In genomic region chr10:70655828-70656227, GRCm38 (mm10) we compare ENCODE assay signal across 12 mouse cellular contexts. TPM values are rescaled to one million over a fixed set of nuclear protein-coding genes. Genes with fewer than 3 reads are reported as not detected.
A peak's percentile ranks its signal among the peaks of the same experiment; 100 is the strongest.
DNase-seq lines count a peak whose midpoint lies in the region; ATAC-seq and TF ChIP-seq lines count a peak whose summit lies in the region.
"Had no signal": no experiment of that assay in that cellular context is flagged by ENCODE, and none has a peak within 500 bp of the region (broad histone marks: within the 10 kb centered on the region; RNA-seq: fewer than 3 reads in every experiment).

Gene Phyhipl, minus strand, starts transcription at chr10:70655965.

- H3K4me2 ChIP-seq in forebrain, embryonic 13.5 days, result no peak within 1 kb of the TSS
- no peak within 1 kb of the TSS for H3K4me2 ChIP-seq in kidney, embryonic 14.5 days (replicated peaks; ENCODE audit: low read depth, low read length)
- H3K4me2 ChIP-seq: embryonic facial prominence, embryonic 12.5 days had no signal

- no peak for ATAC-seq in forebrain, embryonic 13.5 days
- peak; percentile 62; the same call in 1 of the 2 replicates for ATAC-seq in kidney, embryonic 14.5 days (ENCODE audit: low FRiP score, low TSS enrichment)
- ATAC-seq: inflammation-experienced regulatory T-cells, adult 6 months had no signal

- H3K4me3 ChIP-seq in cortical plate, adult 2 months (ENCODE audit: insufficient read depth, low read length), result no peak within 1 kb of the TSS
- no peak within 1 kb of the TSS for H3K4me3 ChIP-seq in forebrain, embryonic 13.5 days
- H3K4me3 ChIP-seq in kidney, embryonic 14.5 days (ENCODE audit: low read length), result no peak within 1 kb of the TSS
- H3K4me3 ChIP-seq: embryonic facial prominence, embryonic 12.5 days had no signal

- no peak within 1 kb of the TSS for H3K27ac ChIP-seq in cortical plate, adult 2 months (ENCODE audit: insufficient read depth, low read length)
- H3K27ac ChIP-seq in forebrain, embryonic 13.5 days, result no peak within 1 kb of the TSS
- H3K27ac ChIP-seq in kidney, embryonic 14.5 days (ENCODE audit: low read depth, low read length), result peak within 1 kb of the TSS; percentile 38; the same call in 1 of the 2 replicates
- H3K27ac ChIP-seq: embryonic facial prominence, embryonic 12.5 days had no signal

- H3K36me3 ChIP-seq in forebrain, embryonic 13.5 days (ENCODE audit: poor library complexity, severe bottlenecking), result no peaks in the 10 kb centered on the region
- H3K36me3 ChIP-seq in kidney, embryonic 14.5 days (ENCODE audit: control insufficient read depth, insufficient read depth, low read length), result no peaks in the 10 kb centered on the region
- H3K36me3 ChIP-seq: embryonic facial prominence, embryonic 12.5 days had no signal

- intact Hi-C loops in left cerebral cortex, postnatal 4 days (cut with DNase I), result no loop called here
- intact Hi-C loops in gastrocnemius, postnatal 14 days (cut with DNase I; ENCODE audit: low total_unique reads), result no loop called here

- no peak within 1 kb of the TSS for H3K9ac ChIP-seq in forebrain, embryonic 13.5 days
- no peak within 1 kb of the TSS for H3K9ac ChIP-seq in kidney, embryonic 14.5 days (ENCODE audit: low read depth, low read length)
- H3K9ac ChIP-seq: embryonic facial prominence, embryonic 12.5 days had no signal

- no peaks in the 10 kb centered on the region for H3K9me3 ChIP-seq in forebrain, embryonic 13.5 days (replicated peaks)
- 0 out of 2 replicates have a peak, but pooled peaks cover 4% of the 10 kb centered on the region for H3K9me3 ChIP-seq in kidney, embryonic 14.5 days (ENCODE audit: control insufficient read depth, low read length)
- H3K9me3 ChIP-seq: embryonic facial prominence, embryonic 12.5 days had no signal

- H3K4me1 ChIP-seq in cortical plate, adult 2 months (ENCODE audit: control insufficient read depth, insufficient read depth, low read length), result no peaks in the 10 kb centered on the region
- H3K4me1 ChIP-seq in forebrain, embryonic 13.5 days, result peaks cover 23% of the 10 kb centered on the region
- H3K4me1 ChIP-seq in kidney, embryonic 14.5 days (ENCODE audit: control insufficient read depth, insufficient read depth, low read length), result no peaks in the 10 kb centered on the region
- H3K4me1 ChIP-seq: embryonic facial prominence, embryonic 12.5 days had no signal

- no peak for TF ChIP-seq POLR2A in cortical plate, adult 2 months (IDR thresholded peaks at IDR 0.05; ENCODE audit: extremely low read depth, insufficient read depth, low read length)

- no peak for TF ChIP-seq CTCF in cortical plate, adult 2 months (IDR thresholded peaks at IDR 0.05; ENCODE audit: extremely low read depth, insufficient read depth, low read length)

- 21% methylated on average over 7 of the region's 7 CpGs for WGBS in forebrain, embryonic 13.5 days
- 48% methylated on average over 7 of the region's 7 CpGs for WGBS in kidney, embryonic 14.5 days

- DNase-seq in left cerebral cortex, postnatal 4 days, result no peak
- no peak for DNase-seq in yolk sac, embryonic 10.5 days (ENCODE audit: low spot score)
- no peak for DNase-seq in gastrocnemius, postnatal 14 days
- no peak for DNase-seq in right cerebral cortex, postnatal 36 days (ENCODE audit: low spot score in 2 of 2)
- no peak for DNase-seq in cerebellum, adult 9-11 months
- DNase-seq: heart, adult 11 months had no signal

- no peaks in the 10 kb centered on the region for H3K27me3 ChIP-seq in forebrain, embryonic 13.5 days
- H3K27me3 ChIP-seq in kidney, embryonic 14.5 days (ENCODE audit: control insufficient read depth, insufficient read depth, low read length), result no peaks in the 10 kb centered on the region
- H3K27me3 ChIP-seq: embryonic facial prominence, embryonic 12.5 days had no signal

RNA-seq across cellular contexts. Expression of gene Phyhipl, which starts in this region (rescaled TPM):
- 187 and 188 TPM in 2 replicates for polyA plus RNA-seq in cortical plate, adult 2 months (2012; rRNA removed)
- 85.8 and 89.9 TPM in 2 replicates for polyA plus RNA-seq in forebrain, embryonic 13.5 days (2015; fragmentation: Nextera tagmentation; extraction: Ambion mirVana)
- 9.9 and 16.1 TPM in 2 replicates for polyA plus RNA-seq in kidney, embryonic 14.5 days (2014; fragmentation: Nextera tagmentation; extraction: Ambion mirVana)
- 100 to 1,000 TPM; 137 to 154 TPM for total RNA-seq in left cerebral cortex, postnatal 4 days (2021)
- under 1 TPM; 0.10 to 0.27 TPM for total RNA-seq in gastrocnemius, postnatal 14 days (2021)
- total RNA-seq: MEL had no signal
- polyA plus RNA-seq: inflammation-experienced regulatory T-cells, adult 6 months had no signal

Comparison
In these comparisons a context has a peak if more than half of its experiments do, and no peak if none do; other contexts are left out.
1. RNA of gene Phyhipl (total RNA-seq): 137 to 154 TPM in left cerebral cortex, postnatal 4 days; 0.10 to 0.27 TPM in gastrocnemius, postnatal 14 days; every median in the first group is over 100 times any median in the second.